Mouse (Mus musculus) spleen, adult 2 months (tissue): ENCODE data around the gene Pira2. TPM values are rescaled to one million over a fixed set of nuclear protein-coding genes. Genes with fewer than 3 reads are reported as not detected.
A peak's percentile ranks its signal among the peaks of the same experiment; 100 is the strongest.
"Not testable (repeated sequence)": the region's sequence is repeated elsewhere in the genome, so short reads cannot be mapped to it uniquely, and the experiment has no call there.

Source experiments
- DNase-seq, 2 experiments: peaks; one replicate each; pipeline versions ENCODE4 v3.0.0 to v3.0.0-alpha.2; 2012 to 2021; ENCODE audit warnings: low spot score in 2 of 2, low read depth in 1 of 2
- H3K27ac ChIP-seq: fragments of 200-500 bp; 2 replicates; pipeline ENCODE4 v1.5.1; 2012; ENCODE audit warnings: low read length, inconsistent platforms; ENCODE audit not compliant: insufficient read depth
- H3K27me3 ChIP-seq: fragments of 200-500 bp; 2 replicates; pipeline ENCODE4 v1.6.1; 2012; ENCODE audit warnings: mild to moderate bottlenecking, moderate library complexity, low read length, inconsistent platforms; ENCODE audit not compliant: control insufficient read depth, insufficient read depth
- H3K36me3 ChIP-seq: fragments of 200-500 bp; 2 replicates; pipeline ENCODE4 v1.6.1; 2012; ENCODE audit warnings: mild to moderate bottlenecking, low read length, inconsistent platforms; ENCODE audit not compliant: control insufficient read depth, insufficient read depth
- H3K4me1 ChIP-seq: fragments of 200-500 bp; 2 replicates; pipeline ENCODE4 v1.6.1; 2011; ENCODE audit warnings: inconsistent platforms; ENCODE audit not compliant: control insufficient read depth, insufficient read depth, insufficient read length
- H3K4me3 ChIP-seq: fragments of 200-500 bp; 2 replicates; pipeline ENCODE4 v1.5.1; 2011; ENCODE audit warnings: mild to moderate bottlenecking, inconsistent platforms; ENCODE audit not compliant: insufficient read depth, insufficient read length; ENCODE audit errors: extremely low read depth
- WGBS: fragments of 180-500 bp; shearing (Covaris S2); methylation state at CpG from one replicate; pipeline ENCODE4 v1.1.7; 2018; 5-methylcytosine and 5-hydroxymethylcytosine counted together
- polyA plus RNA-seq: library from polyadenylated mRNA; depleted of rRNA; stranded (reverse); fragments of >200 nt; gene quantifications from 2 replicates; pipeline ENCODE4 v1.2.3, GENCODE M21; 2012; rRNA removed

Gene Pira2
- 5.0 and 13.3 TPM in 2 replicates for polyA plus RNA-seq

DNA sequence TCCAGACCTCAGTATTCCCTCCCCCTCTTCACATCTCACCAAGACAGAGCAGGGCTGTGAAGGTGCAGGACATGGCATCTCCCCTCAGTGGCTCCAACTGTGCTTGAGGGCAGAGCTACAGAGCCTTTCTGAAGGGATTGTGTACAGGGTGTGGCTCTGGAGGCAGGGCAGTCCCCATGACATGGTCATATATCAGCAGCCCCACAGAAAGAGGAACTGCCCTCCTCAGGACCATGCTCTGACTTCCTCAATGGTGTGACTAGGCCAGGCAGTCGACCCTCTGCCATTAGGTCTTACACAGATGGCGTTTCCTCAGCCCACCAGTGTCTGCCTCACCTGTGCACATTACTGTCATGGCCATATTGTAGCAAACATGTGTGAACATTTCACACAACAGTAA lies at the start of gene Pira2:
Pira2 (minus strand) TSS at position 101 of the 400 bp plus-strand sequence.
- not testable (repeated sequence) for DNase-seq, H3K4me3 ChIP-seq, H3K36me3 ChIP-seq, H3K27ac ChIP-seq, H3K27me3 ChIP-seq, H3K4me1 ChIP-seq
- WGBS: no CpG with 5 or more reads among the region's 2 CpGs

DNA sequence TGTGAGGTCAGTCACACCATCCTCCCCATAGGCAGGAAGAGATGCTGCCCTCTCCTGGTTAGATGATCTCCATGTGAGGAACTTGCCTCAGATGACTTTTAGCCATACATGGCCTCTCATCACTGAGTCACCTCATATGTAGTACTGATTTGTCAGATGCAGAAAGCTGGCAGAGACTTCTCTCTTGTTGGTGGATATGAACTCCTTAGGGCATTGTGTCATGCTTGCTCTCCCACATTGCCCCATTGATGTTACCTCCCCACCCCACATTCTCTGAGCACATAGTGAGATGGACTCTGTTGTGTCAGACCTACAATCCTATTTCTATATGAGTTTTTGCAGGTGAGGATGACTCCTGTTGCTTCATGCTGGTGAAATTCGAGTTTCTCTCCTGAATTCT lies 30.2 kb upstream of the Pira2 start:
- not testable (repeated sequence) for H3K4me1 ChIP-seq, H3K4me3 ChIP-seq, H3K27me3 ChIP-seq, H3K36me3 ChIP-seq, H3K27ac ChIP-seq, DNase-seq
- WGBS: no CpG with 5 or more reads among the region's 1 CpGs

DNA sequence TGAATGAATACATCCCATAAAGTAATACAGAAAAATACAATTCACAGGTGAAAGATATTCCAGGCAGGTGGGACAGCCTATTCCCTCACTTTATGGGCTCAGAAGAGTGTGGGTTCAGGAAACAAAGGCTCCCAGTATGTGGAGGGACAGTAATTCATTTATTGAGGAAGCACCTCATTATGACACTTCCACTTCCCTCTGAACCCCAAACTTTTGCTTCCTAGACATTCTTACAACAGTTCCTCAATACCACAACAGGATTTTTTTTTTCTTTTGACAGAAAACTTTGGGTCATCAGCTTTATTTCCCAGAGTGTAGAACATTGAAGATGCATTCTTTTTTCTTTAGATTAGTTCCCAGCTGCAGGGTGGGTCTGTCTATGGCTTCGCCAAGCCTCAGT lies 7.0 kb downstream of the Pira2 start:
- H3K4me1 ChIP-seq, H3K4me3 ChIP-seq, H3K27me3 ChIP-seq, DNase-seq, H3K27ac ChIP-seq, H3K36me3 ChIP-seq: not testable (repeated sequence)
- no CpG with 5 or more reads among the region's 1 CpGs for WGBS

DNA sequence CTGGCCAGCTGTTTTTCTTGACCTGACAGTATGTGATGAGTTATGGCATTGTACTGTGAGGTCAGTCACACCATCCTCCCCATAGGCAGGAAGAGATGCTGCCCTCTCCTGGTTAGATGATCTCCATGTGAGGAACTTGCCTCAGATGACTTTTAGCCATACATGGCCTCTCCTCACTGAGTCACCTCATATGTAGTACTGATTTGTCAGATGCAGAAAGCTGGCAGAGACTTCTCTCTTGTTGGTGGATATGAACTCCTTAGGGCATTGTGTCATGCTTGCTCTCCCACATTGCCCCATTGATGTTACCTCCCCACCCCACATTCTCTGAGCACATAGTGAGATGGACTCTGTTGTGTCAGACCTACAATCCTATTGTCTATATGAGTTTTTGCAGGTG lies 14.2 kb downstream of the Pira2 start:
- not testable (repeated sequence) for H3K4me3 ChIP-seq, H3K36me3 ChIP-seq, H3K4me1 ChIP-seq, H3K27ac ChIP-seq, DNase-seq, H3K27me3 ChIP-seq

DNA sequence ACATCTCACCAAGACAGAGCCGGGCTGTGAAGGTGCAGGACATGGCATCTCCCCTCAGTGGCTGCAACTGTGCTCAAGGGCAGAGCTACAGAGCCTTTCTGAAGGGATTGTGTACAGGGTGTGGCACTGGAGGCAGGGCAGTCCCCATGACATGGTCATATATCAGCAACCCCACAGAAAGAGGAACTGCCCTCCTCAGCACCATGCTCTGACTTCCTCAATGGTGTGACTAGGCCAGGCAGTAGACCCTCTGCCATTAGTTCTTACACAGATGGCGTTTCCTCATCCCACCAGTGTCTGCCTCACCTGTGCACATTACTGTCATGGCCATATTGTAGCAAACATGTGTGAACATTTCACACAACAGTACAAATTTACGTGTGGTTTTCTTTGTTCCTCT lies 19.3 kb downstream of the Pira2 start, which contains the start of gene Gm15448:
Gm15448 (minus strand) TSS at position 89 of the 400 bp plus-strand sequence.
- not testable (repeated sequence) for H3K4me1 ChIP-seq, DNase-seq, H3K4me3 ChIP-seq, H3K36me3 ChIP-seq, H3K27me3 ChIP-seq
- 26% methylated on average over 2 of the region's 3 CpGs for WGBS
- peak within 1 kb of the TSS; percentile 39 for H3K27ac ChIP-seq

DNA sequence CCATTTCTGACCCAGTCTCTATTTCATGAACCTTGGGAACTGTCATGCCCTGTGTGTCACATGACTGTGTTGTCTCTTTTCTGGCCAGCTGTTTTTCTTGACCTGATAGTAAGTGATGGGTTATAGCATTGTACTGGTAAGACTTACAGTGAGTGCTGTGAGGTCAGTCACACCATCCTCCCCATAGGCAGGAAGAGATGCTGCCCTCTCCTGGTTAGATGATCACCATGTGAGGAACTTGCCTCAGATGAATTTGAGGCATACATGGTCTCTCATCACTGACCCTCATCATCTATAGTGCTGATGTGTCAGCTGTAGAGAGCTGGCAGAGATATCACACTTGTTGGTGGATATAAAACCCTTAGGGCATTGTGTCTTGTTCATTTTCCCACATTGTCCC lies 32.9 kb downstream of the Pira2 start:
- H3K4me3 ChIP-seq, H3K27ac ChIP-seq, H3K36me3 ChIP-seq, H3K27me3 ChIP-seq, H3K4me1 ChIP-seq: not testable (repeated sequence)
- DNase-seq: peak in 1 of 2 experiments; percentile 33

DNA sequence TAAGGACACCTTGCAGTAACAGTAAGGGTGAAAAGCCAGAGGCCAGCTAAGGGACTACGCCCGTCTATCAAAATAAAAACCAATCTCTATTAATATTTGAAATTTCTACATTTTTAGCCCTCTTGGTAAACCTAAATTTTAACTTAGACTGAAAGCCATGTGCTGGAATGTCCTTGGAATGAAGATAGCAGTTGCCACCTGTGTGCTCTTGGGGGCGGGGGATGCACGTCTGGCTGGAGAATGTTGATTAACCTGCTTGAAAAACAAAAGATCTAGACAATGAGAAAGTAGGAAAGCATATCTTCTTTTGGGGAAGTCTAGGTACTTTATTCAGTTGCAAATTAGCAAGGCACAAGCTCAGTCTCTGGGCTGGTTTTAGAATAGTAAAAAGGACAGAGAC lies 41.9 kb downstream of the Pira2 start:
- H3K27ac ChIP-seq, DNase-seq, H3K4me3 ChIP-seq, H3K36me3 ChIP-seq, H3K27me3 ChIP-seq, H3K4me1 ChIP-seq: not testable (repeated sequence)
- WGBS: 90% methylated on average over 4 of the region's 4 CpGs

DNA sequence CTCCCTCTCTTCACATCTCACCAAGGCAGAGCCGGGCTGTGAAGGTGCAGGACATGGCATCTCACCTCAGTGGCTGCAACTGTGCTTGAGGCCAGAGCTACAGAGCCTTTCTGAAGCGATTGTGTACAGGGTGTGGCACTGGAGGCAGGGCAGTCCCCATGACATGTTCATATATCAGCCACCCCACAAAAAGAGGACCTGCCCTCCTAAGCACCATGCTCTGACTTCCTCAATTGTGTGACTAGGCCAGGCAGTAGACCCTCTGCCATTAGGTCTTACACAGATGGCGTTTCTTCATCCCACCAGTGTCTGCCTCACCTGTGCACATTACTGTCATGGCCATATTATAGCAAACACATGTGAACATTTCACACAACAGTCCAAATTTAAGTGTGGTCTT lies 44.9 kb downstream of the Pira2 start:
- H3K27me3 ChIP-seq, H3K4me1 ChIP-seq, H3K4me3 ChIP-seq, H3K27ac ChIP-seq, H3K36me3 ChIP-seq: not testable (repeated sequence)
- 40% methylated on average over 3 of the region's 3 CpGs for WGBS
- DNase-seq: peak in 1 of 2 experiments; percentile 3

DNA sequence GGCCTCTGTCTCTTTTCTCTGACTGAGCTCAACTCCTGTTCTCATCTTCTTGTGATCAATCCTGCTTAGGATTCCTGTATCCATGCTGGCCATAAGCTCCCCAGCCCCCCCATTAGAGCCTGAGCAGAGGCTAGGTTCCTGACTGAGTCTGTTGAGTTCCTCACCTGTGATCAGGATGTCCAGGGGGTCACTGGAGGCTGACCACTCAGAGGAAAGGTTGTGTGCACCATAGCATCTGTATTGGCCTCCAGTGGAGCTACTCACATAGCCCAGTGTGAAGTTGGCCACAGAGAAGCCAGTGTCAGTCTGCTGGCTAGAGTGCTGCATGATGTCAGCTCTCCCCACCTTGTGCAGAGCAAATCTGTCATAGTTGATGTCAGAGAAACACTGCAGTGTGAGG lies 48.6 kb downstream of the Pira2 start:
- H3K27me3 ChIP-seq, H3K27ac ChIP-seq, H3K4me1 ChIP-seq: not testable (repeated sequence)

More for the DNA sequence above, 48.6 kb downstream of the Pira2 start:
- H3K4me3 ChIP-seq, H3K36me3 ChIP-seq, DNase-seq: not testable (repeated sequence)

Other genes starting within 250 kb of the Pira2 start
- gene Oscar, start 228.9 kb downstream of the Pira2 start, polyA plus RNA-seq: 0.14 and 0.15 TPM in 2 replicates
- 117 and 124 TPM in 2 replicates for gene Ndufa3, start 227.7 kb downstream of the Pira2 start, polyA plus RNA-seq
- gene Tfpt, start 215.1 kb downstream of the Pira2 start, polyA plus RNA-seq: 6.8 TPM in 2 replicates
- gene Prpf31, start 215.1 kb downstream of the Pira2 start, polyA plus RNA-seq: 24.1 and 27.8 TPM in 2 replicates
- 94.1 and 111 TPM in 2 replicates for gene Cnot3, start 199.8 kb downstream of the Pira2 start, polyA plus RNA-seq
- 1.8 and 2.3 TPM in 2 replicates for gene Leng1, start 179.2 kb downstream of the Pira2 start, polyA plus RNA-seq
- 7.6 and 8.4 TPM in 2 replicates for gene Tmc4, start 167.5 kb downstream of the Pira2 start, polyA plus RNA-seq
- gene Tsen34, start 152.2 kb downstream of the Pira2 start, polyA plus RNA-seq: 29.2 and 47.1 TPM in 2 replicates
- gene Mboat7, start 151.5 kb downstream of the Pira2 start, polyA plus RNA-seq: 57.0 and 57.2 TPM in 2 replicates
- 1,349 and 2,225 TPM in 2 replicates for gene Rps9, start 141.1 kb downstream of the Pira2 start, polyA plus RNA-seq
- gene Pirb, start 124.7 kb downstream of the Pira2 start, polyA plus RNA-seq: 51.9 and 72.4 TPM in 2 replicates
- 3.7 and 4.5 TPM in 2 replicates for gene Gm15448, start 19.4 kb downstream of the Pira2 start, polyA plus RNA-seq
- gene Gm14548, start 53.1 kb upstream of the Pira2 start, polyA plus RNA-seq: 7.0 and 18.4 TPM in 2 replicates
- gene Lilra6, start 70.5 kb upstream of the Pira2 start, polyA plus RNA-seq: 7.3 and 9.0 TPM in 2 replicates
- 26.3 and 34.1 TPM in 2 replicates for gene Lair1, start 218.2 kb upstream of the Pira2 start, polyA plus RNA-seq